10 mouse cellular contexts compared by ENCODE assay signal in genomic region chr19:45507531-45507930, GRCm38 (mm10). TPM values are rescaled to one million over a fixed set of nuclear protein-coding genes. Genes with fewer than 3 reads are reported as not detected.
DNase-seq lines count a peak whose midpoint lies in the region; ATAC-seq and TF ChIP-seq lines count a peak whose summit lies in the region.
"Had no signal": no experiment of that assay in that cellular context is flagged by ENCODE, and none has a peak within 500 bp of the region (broad histone marks: within the 10 kb centered on the region; RNA-seq: fewer than 3 reads in every experiment).

No protein-coding gene starts in this region.

- DNase-seq in CH12.LX (ENCODE audit: extremely low read depth): peak; percentile 31
- DNase-seq in cerebellum, adult 9-10 months: peak; percentile 68
- DNase-seq in ovary, postnatal 10 days (ENCODE audit: low spot score): no peak
- DNase-seq: kidney, postnatal 10 days; thymus, adult 2 months had no signal

- ATAC-seq in hindbrain, embryonic 15.5 days (ENCODE audit: low FRiP score, low read depth): 0 out of 2 replicates have a peak, but pooled peaks have one; percentile 34
- ATAC-seq in hindbrain, embryonic 13.5 days (ENCODE audit: low FRiP score): no peak
- peak; percentile 81; the same call in 1 of the 2 replicates for ATAC-seq in heart, embryonic 14.5 days (ENCODE audit: insufficient number of reproducible peaks, insufficient read depth, low FRiP score, low read depth)
- ATAC-seq in erythroblast, adult 5-6 weeks (replicated peaks; ENCODE audit: low FRiP score, poor library complexity, severe bottlenecking): no peak
- ATAC-seq in kidney, embryonic 15.5 days (replicated peaks; ENCODE audit: low FRiP score): no peak

- no peaks in the 10 kb centered on the region for H3K9me3 ChIP-seq in hindbrain, embryonic 15.5 days
- H3K9me3 ChIP-seq in hindbrain, embryonic 13.5 days: no peaks in the 10 kb centered on the region
- H3K9me3 ChIP-seq in CH12.LX (replicated peaks; ENCODE audit: low read length): no peaks in the 10 kb centered on the region
- no peaks in the 10 kb centered on the region for H3K9me3 ChIP-seq in heart, embryonic 14.5 days (ENCODE audit: control insufficient read depth, low read length)
- no peaks in the 10 kb centered on the region for H3K9me3 ChIP-seq in kidney, embryonic 15.5 days (replicated peaks)

- H3K9ac ChIP-seq in hindbrain, embryonic 15.5 days: no peak overlapping the region
- H3K9ac ChIP-seq in hindbrain, embryonic 13.5 days: no peak overlapping the region
- no peak overlapping the region for H3K9ac ChIP-seq in CH12.LX (ENCODE audit: insufficient read depth, low read depth)
- peak overlapping the region; percentile 26; the same call in 1 of the 2 replicates for H3K9ac ChIP-seq in heart, embryonic 14.5 days (ENCODE audit: low read length)
- no peak overlapping the region for H3K9ac ChIP-seq in kidney, embryonic 15.5 days

- WGBS in hindbrain, embryonic 15.5 days: 75% methylated on average over 19 of the region's 19 CpGs
- WGBS in hindbrain, embryonic 13.5 days: 84% methylated on average over 19 of the region's 19 CpGs
- WGBS in heart, embryonic 14.5 days: 15% methylated on average over 19 of the region's 19 CpGs
- 84% methylated on average over 19 of the region's 19 CpGs for WGBS in kidney, embryonic 15.5 days

- no peak for TF ChIP-seq RAD21 in CH12.LX (IDR thresholded peaks at IDR 0.05; ENCODE audit: low read depth, low read length)

- no peaks in the 10 kb centered on the region for H3K79me2 ChIP-seq in CH12.LX (replicated peaks; ENCODE audit: control insufficient read depth, extremely low read depth, insufficient read depth, poor library complexity, severe bottlenecking)

- H3K27me3 ChIP-seq in hindbrain, embryonic 15.5 days: no peaks in the 10 kb centered on the region
- no peaks in the 10 kb centered on the region for H3K27me3 ChIP-seq in hindbrain, embryonic 13.5 days
- H3K27me3 ChIP-seq in CH12.LX (replicated peaks): no peaks in the 10 kb centered on the region
- no peaks in the 10 kb centered on the region for H3K27me3 ChIP-seq in heart, embryonic 14.5 days (ENCODE audit: control insufficient read depth, insufficient read depth, low read length)
- no peaks in the 10 kb centered on the region for H3K27me3 ChIP-seq in kidney, embryonic 15.5 days

- H3K4me3 ChIP-seq in hindbrain, embryonic 15.5 days: no peak overlapping the region
- no peak overlapping the region for H3K4me3 ChIP-seq in hindbrain, embryonic 13.5 days
- no peak overlapping the region for H3K4me3 ChIP-seq in CH12.LX (replicated peaks in 1 of 3; ENCODE audit: low read depth in 2 of 3, low read length in 2 of 3, poor library complexity in 1 of 3)
- H3K4me3 ChIP-seq in heart, embryonic 14.5 days (ENCODE audit: control insufficient read depth in 1 of 2, insufficient read depth in 1 of 2, low read depth in 1 of 2, low read length in 2 of 2): peak overlapping the region in 1 of 2 experiments; percentile 6; a peak in 1 of 4 replicates
- no peak overlapping the region for H3K4me3 ChIP-seq in kidney, embryonic 15.5 days (replicated peaks)

- TF ChIP-seq POLR2A in CH12.LX (IDR thresholded peaks at IDR 0.05; ENCODE audit: low read depth, low read length): no peak

- in situ Hi-C loops in CH12.LX (cut with MboI; ENCODE audit: low pct_ligation_motif_present, low pct_unique_long_range_greater_than_20kb, low sequenced_read_pairs): no loop called here

- no peak overlapping the region for H3K4me2 ChIP-seq in hindbrain, embryonic 15.5 days
- H3K4me2 ChIP-seq in hindbrain, embryonic 13.5 days: no peak overlapping the region
- no peak overlapping the region for H3K4me2 ChIP-seq in CH12.LX (ENCODE audit: insufficient read depth, low read depth, poor library complexity, severe bottlenecking)
- peak overlapping the region; percentile 54 for H3K4me2 ChIP-seq in heart, embryonic 14.5 days (ENCODE audit: low read length)
- no peak overlapping the region for H3K4me2 ChIP-seq in kidney, embryonic 15.5 days

- no peak for TF ChIP-seq EP300 in CH12.LX (IDR thresholded peaks at IDR 0.05; ENCODE audit: low read length)

- no peak for TF ChIP-seq CTCF in CH12.LX (conservative IDR thresholded peaks at IDR 0.05 in 1 of 2, IDR thresholded peaks at IDR 0.05 in 1 of 2; ENCODE audit: low read depth in 2 of 2, low read length in 2 of 2)

- peaks cover 12% of the 10 kb centered on the region for H3K4me1 ChIP-seq in hindbrain, embryonic 15.5 days (replicated peaks)
- H3K4me1 ChIP-seq in hindbrain, embryonic 13.5 days (replicated peaks): peaks cover 13% of the 10 kb centered on the region
- H3K4me1 ChIP-seq in CH12.LX (ENCODE audit: control insufficient read depth in 1 of 2, insufficient read depth in 2 of 2): peaks cover 5 to 29% of the 10 kb centered on the region in 2 experiments
- peaks cover 6 to 15% of the 10 kb centered on the region in 2 experiments for H3K4me1 ChIP-seq in heart, embryonic 14.5 days (ENCODE audit: control insufficient read depth in 2 of 2, insufficient read depth in 2 of 2, low read length in 2 of 2)
- no peaks in the 10 kb centered on the region for H3K4me1 ChIP-seq in kidney, embryonic 15.5 days

- no peak overlapping the region for H3K27ac ChIP-seq in hindbrain, embryonic 15.5 days (replicated peaks)
- H3K27ac ChIP-seq in hindbrain, embryonic 13.5 days: no peak overlapping the region
- H3K27ac ChIP-seq in CH12.LX (ENCODE audit: insufficient read depth, low read depth): no peak overlapping the region
- peak overlapping the region; percentile 38 to 74 for H3K27ac ChIP-seq in heart, embryonic 14.5 days (replicated peaks in 1 of 2; ENCODE audit: control insufficient read depth in 1 of 2, insufficient read depth in 1 of 2, low read depth in 2 of 2, low read length in 2 of 2)
- no peak overlapping the region for H3K27ac ChIP-seq in kidney, embryonic 15.5 days

- H3K36me3 ChIP-seq in hindbrain, embryonic 15.5 days: peaks cover 6% of the 10 kb centered on the region; the same call in 1 of the 2 replicates
- H3K36me3 ChIP-seq in hindbrain, embryonic 13.5 days: peaks cover 19% of the 10 kb centered on the region
- H3K36me3 ChIP-seq in CH12.LX (replicated peaks in 1 of 2; ENCODE audit: control insufficient read depth in 1 of 2, insufficient read depth in 1 of 2, low read length in 1 of 2): peaks cover 4 to 16% of the 10 kb centered on the region in 2 experiments
- H3K36me3 ChIP-seq in heart, embryonic 14.5 days (ENCODE audit: control insufficient read depth, insufficient read depth, low read length): 0 out of 2 replicates have a peak, but pooled peaks cover under 1% of the 10 kb centered on the region
- H3K36me3 ChIP-seq in kidney, embryonic 15.5 days: peaks cover 20% of the 10 kb centered on the region; the same call in 1 of the 2 replicates

- dilution Hi-C loops in CH12.LX (cut with MboI; ENCODE audit: extremely low pct_ligation_motif_present, extremely low pct_unique_long_range_greater_than_20kb, low sequenced_read_pairs): no loop called here

TF ChIP-seq in CH12.LX, 34 proteins besides CTCF, POLR2A, EP300 and RAD21:
- TF ChIP-seq JUND (conservative IDR thresholded peaks at IDR 0.05; ENCODE audit: low read depth, low read length) (no peak), ETS1 (conservative IDR thresholded peaks at IDR 0.05; ENCODE audit: low read depth, low read length) (peak; percentile 34; the same call in 1 of the 2 replicates)
TF ChIP-seq in CH12.LX: peak in this region for 1.

RNA-seq across cellular contexts. Expression of gene Poll, which starts 52.8 kb away (rescaled TPM):
- polyA plus RNA-seq in hindbrain, embryonic 15.5 days (2015; fragmentation: Nextera tagmentation; extraction: Ambion mirVana): 12.7 and 13.3 TPM in 2 replicates
- polyA plus RNA-seq in hindbrain, embryonic 13.5 days (2015; fragmentation: Nextera tagmentation; extraction: Ambion mirVana): 13.5 and 14.6 TPM in 2 replicates
- total RNA-seq in CH12.LX (2012; rRNA removed): 21.0 and 24.6 TPM in 2 replicates
- total RNA-seq in CH12.LX (2014; rRNA removed): 18.9 and 19.1 TPM in 2 replicates
- 14.0 and 16.5 TPM in 2 replicates for polyA plus RNA-seq in CH12.LX (2012; ENCODE audit: insufficient read length, low read depth)
- 13.0 and 13.9 TPM in 2 replicates for polyA plus RNA-seq in heart, embryonic 14.5 days (2014; fragmentation: Nextera tagmentation; extraction: Ambion mirVana)
- 1.3 TPM in 1 of 2 replicates, not detected in the other for total RNA-seq in erythroblast, adult 5-6 weeks (2015; ENCODE audit: low replicate concordance)
- 1.5 and 2.3 TPM in 2 replicates for total RNA-seq in erythroblast, adult 5-6 weeks (2017; ENCODE audit: low replicate concordance)
- polyA plus RNA-seq in kidney, embryonic 15.5 days (2015; fragmentation: Nextera tagmentation; extraction: Ambion mirVana): 18.9 and 19.9 TPM in 2 replicates

RNA-seq across cellular contexts. Expression of gene Gm17018, which starts 52.9 kb away (rescaled TPM):
- 71.7 and 75.9 TPM in 2 replicates for polyA plus RNA-seq in hindbrain, embryonic 15.5 days (2015; fragmentation: Nextera tagmentation; extraction: Ambion mirVana)
- 61.8 and 73.4 TPM in 2 replicates for polyA plus RNA-seq in hindbrain, embryonic 13.5 days (2015; fragmentation: Nextera tagmentation; extraction: Ambion mirVana)
- total RNA-seq in CH12.LX (2012; rRNA removed) (30.3 and 34.4 TPM in 2 replicates), CH12.LX (2014; rRNA removed) (18.5 and 19.9 TPM in 2 replicates)
- 40.4 and 54.8 TPM in 2 replicates for polyA plus RNA-seq in CH12.LX (2012; ENCODE audit: insufficient read length, low read depth)
- polyA plus RNA-seq in heart, embryonic 14.5 days (2014; fragmentation: Nextera tagmentation; extraction: Ambion mirVana): 31.8 and 38.2 TPM in 2 replicates
- 1.2 and 5.6 TPM in 2 replicates for total RNA-seq in erythroblast, adult 5-6 weeks (2015; ENCODE audit: low replicate concordance)
- total RNA-seq in erythroblast, adult 5-6 weeks (2017; ENCODE audit: low replicate concordance): 0.68 and 2.5 TPM in 2 replicates
- polyA plus RNA-seq in kidney, embryonic 15.5 days (2015; fragmentation: Nextera tagmentation; extraction: Ambion mirVana): 48.9 and 53.3 TPM in 2 replicates

Comparison
In these comparisons a context has a peak if more than half of its experiments do, and no peak if none do; other contexts are left out.
1. ATAC-seq: peak in hindbrain, embryonic 15.5 days (single experiment) and heart, embryonic 14.5 days (single experiment); none in hindbrain, embryonic 13.5 days (single experiment), erythroblast, adult 5-6 weeks (single experiment) and kidney, embryonic 15.5 days (single experiment).
2. H3K27ac ChIP-seq: peak in heart, embryonic 14.5 days (2 of 2); none in hindbrain, embryonic 15.5 days (single experiment), hindbrain, embryonic 13.5 days (single experiment), CH12.LX (single experiment) and kidney, embryonic 15.5 days (single experiment).